Mouse (Mus musculus): ENCODE results near the gene Sik3.

Gene Sik3

DNA sequence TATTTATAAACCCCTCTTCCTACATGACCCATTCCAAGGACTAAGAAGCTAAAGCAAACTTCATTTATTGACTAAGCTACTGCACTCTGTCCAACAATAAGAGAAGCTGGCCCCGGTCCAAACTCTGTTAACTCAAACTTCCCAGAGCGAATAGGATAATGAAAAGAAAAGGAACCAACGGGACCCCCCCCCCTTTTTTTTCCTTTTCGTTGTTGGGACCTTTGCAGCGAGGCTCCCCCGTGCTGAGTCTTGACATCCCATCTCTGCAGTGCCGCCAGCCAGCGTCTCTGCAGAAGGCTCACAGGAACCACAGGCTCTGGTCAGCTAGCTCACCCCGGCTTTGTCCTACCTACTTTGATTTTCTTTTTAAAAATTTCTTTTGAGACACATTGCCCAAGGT, 3.2 kb downstream of the Sik3 start:
- no peak for DNase-seq (ENCODE audit: low spot score in 2 of 2)

DNA sequence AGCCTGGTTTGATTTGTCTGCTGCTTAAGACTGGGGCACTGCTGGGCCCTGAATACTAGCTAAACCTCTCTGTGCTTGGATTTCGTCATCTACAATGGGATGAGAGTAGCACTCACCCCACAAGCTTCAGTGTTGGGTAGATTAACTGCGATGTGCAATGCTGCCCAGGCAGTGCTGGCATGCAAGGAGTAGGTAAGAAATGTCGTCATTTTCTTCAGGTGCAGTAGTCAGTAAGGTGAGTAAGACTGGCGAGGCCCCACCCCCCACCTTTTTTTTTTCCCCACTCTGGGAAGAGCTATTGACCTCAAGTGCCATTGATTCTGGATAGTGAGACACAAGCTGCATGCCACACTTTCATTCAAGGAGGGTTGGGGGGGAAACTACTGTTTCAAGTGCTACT, 3.8 kb downstream of the Sik3 start:
- no peak for DNase-seq (ENCODE audit: low spot score in 2 of 2)

DNA sequence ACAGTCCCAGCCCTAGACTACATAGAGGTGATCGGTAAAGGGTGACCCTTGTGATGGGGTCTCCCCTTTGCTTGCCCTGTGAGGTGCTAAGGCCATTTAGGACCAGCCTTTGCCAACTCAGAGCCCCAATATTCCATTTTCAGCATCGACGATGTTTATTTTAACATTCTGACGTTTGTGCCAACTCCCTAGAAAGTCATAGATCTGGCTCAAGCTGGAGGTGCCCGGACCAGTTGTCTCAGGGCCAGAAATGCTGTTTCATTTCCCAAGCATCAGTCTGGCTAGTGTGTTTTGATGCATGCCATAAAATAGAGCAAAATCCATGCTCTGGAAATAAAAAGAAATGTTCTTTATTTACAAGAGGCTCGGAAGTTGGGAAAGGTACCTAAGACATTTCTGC, 5.7 kb downstream of the Sik3 start:
- no peak for DNase-seq (ENCODE audit: low spot score in 2 of 2)

DNA sequence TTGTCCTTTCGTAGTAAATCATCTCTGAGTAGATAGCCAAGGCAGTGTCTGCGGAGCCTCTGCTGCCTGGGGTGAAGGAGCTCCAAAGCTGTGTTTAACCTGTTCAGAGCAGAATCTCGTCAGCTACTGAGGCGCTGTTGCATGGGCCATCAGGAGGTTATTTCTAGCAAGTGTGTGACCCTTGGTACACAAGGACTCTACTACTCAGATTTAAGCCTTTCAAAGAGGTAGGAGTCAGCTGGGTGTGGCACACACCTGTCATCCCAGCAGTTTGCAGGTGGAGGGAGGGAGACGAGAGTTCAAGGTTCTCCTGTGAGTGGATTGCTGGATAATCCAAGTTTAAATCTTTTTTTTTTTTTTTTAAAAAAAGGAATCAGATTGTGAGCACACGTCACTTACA, 7.4 kb downstream of the Sik3 start:
- no peak for DNase-seq (ENCODE audit: low spot score in 2 of 2)

DNA sequence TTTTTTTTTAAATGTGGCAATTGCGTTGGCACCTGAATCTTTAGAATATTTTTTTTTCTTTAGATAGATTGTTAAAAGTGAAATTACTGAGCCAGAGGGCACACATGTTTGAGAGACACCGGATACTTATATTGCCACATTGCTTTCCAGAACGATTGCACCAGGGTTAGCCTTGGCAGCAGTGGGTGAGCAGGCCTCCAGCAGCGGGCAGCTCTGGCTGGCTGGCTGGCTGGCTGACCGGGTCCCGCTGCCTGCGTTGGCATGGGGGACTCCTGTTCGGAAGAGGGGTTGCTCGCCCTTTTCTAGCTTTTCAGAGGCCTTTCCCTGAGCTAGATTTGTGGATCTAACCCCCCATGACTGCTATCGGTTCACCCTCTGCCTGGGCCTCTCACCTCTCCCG, 11.0 kb downstream of the Sik3 start:
- DNase-seq (ENCODE audit: low spot score in 2 of 2): no peak

DNA sequence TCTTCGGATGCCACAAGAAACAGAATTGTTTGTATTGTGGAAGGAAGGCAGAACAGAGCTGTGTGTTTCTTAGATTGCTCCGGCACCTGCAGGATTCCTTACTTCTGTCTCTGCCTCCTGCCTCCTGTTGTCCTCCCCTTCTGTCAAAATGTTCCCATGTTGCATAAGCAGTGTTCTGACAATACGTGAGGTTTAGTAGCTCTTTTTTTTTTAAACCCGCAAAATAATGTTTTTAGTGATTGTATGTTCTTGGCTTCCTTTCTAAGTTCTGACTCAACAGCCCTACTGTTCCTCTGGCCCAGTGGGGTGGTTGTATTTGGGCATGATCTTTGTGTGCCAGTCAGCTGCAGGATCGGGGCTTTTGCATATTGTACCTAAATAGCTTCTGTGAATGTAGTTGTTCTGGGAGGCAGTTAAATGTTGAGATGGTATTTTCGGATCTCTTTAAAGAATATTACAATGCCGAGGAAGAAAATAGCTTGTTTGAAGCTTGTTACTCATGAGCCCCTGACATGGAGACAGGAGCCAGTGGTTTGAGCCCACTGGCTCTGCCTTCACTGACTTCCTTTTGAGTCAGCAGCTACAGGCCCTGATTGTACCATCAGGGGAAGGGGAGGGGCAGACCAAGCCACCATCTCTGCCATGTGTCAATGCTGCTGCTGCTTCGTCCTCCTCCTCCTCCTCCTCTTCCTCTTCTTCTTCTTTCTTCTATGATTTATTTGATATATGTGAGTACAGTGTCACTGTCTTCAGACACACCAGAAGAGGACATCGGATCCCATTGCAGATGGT, 13.6 kb downstream of the Sik3 start:
- DNase-seq (ENCODE audit: low spot score in 2 of 2): no peak

DNA sequence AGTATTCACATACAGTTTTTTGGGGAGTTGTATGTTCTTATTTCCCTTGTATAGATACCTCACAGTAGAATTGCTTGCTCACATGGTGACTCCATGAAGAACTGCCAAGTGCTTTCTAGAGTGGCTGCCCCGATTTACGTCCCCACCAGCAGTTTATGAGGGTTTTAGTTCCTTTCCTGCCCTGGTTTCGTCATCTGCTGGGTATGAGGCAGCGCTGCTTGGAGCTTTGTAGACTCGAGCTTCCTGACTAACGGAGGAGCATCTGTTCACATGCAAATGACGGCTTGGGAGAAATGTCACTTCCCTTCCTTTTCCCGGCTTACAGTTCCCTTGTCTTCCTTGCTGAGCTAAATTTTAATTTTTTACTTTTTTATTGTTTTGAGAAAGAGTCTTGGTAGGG, 15.4 kb downstream of the Sik3 start:
- no peak for DNase-seq (ENCODE audit: low spot score in 2 of 2)

DNA sequence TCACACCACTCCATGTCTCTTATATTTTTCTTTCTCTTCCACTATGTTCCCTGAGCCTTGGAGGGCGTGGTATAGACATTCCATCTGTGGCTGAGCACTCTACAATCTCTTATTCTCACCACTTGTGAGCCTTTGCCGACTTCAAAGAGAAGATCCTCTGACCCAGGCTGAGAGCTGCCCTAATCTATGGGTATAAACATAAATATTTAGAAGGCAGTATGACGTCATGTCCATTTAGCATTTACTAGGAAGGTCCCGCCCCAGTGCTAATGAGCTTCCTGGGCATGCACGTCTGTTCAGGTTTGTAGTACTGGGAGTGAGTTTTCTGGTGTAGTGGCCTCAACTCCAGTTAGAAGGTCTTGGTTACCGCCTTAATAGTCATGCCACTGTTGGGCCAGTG, 16.9 kb downstream of the Sik3 start:
- DNase-seq (ENCODE audit: low spot score in 2 of 2): no peak

DNA sequence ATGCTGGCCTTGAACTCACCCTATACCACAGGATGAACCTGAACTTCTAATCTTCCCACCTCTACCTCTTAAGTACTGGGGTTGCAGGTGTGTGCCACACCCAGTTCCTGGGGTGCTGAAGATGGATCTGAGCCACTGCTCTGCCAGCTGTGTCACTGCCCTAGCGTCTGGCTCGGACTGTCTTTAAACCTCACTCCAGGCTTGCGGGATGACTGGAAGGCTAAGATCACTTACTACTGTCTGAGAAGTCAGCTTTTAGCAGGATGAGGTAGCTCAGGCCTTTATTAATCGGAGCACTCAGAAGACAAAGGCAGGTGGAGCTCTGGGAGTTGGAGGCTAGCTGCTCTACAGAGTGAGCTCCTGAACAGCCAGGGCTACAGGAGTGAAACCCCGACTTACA, 17.6 kb downstream of the Sik3 start:
- no peak for DNase-seq (ENCODE audit: low spot score in 2 of 2)

DNA sequence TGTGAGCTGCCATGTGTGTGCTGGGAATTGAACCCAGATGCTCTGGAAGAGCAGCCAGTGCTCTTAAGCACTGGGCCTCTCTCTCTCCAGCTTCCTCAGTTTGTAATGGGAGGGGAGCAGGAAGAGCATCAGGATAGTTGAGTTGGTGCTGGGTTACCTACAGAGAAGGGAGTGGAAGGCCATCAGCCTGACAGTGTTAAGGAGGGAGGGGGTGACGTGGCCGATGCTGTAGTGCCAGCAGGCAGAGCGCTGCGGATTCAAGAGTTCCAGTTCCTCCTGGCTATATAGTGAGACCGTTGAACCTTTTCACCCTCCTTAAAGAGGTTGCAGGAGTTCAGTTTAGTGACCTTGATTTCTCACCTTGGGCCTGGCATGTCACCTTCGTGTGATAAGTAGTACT, 18.3 kb downstream of the Sik3 start:
- no peak for DNase-seq (ENCODE audit: low spot score in 2 of 2)

DNA sequence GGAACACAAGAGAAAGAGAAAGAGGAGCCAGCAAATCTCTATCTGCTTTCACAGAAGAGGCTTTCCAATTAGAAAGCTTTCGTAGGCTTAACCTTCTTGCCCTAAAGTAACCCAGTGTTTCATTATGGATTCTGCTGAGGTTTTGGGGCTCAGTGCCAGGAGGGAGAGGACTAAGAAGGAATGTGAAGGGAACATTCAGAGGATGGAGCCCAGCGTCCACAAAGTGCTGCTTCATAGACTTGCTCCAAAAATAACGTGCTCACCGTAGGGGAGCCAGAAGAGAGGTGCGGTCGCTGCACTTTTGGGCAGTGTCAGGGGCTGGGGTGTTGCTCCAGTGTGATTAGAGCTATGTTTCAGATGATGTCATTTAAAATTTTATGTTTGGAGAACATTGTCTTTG, 19.6 kb downstream of the Sik3 start:
- DNase-seq (ENCODE audit: low spot score in 2 of 2): no peak

DNA sequence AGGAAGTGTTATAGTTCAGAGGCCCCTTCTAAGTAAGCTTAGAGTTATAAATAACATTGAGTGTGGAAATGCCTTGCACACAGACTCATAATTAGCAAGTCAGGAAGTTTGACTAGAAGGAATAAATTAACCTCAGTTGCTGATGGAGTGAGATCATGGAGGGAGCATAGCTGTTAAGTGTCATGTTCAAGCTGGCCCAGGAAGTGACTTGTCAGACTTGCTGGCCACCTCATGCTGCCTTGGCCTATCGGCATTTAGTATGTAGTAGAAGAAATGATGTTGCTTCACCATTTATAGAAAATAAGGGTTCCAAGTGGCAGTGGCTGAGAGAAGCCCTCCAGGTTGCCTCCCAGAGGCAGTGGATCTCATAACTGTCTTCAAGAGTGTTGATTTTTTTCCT, 20.4 kb downstream of the Sik3 start:
- DNase-seq (ENCODE audit: low spot score in 2 of 2): no peak

DNA sequence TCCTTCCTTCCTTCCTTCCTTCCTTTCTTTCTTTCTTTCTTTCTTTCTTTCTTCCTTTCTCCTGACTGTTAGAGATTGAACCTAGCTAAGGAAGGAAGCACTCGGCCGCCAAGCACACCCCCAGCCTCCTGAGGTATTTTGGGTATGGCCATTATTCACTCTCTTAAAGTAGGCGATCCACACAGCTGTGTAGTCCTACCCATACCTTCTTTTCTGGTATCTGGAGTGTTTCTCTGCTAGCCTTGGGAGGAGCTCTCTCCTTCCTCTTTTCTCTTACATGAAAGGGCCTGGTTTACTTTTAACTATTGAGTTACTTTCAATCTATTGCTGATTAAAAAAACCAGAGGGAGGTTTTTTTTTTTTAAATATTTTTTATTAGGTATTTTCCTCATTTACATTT, 21.2 kb downstream of the Sik3 start:
- no peak for DNase-seq (ENCODE audit: low spot score in 2 of 2)

DNA sequence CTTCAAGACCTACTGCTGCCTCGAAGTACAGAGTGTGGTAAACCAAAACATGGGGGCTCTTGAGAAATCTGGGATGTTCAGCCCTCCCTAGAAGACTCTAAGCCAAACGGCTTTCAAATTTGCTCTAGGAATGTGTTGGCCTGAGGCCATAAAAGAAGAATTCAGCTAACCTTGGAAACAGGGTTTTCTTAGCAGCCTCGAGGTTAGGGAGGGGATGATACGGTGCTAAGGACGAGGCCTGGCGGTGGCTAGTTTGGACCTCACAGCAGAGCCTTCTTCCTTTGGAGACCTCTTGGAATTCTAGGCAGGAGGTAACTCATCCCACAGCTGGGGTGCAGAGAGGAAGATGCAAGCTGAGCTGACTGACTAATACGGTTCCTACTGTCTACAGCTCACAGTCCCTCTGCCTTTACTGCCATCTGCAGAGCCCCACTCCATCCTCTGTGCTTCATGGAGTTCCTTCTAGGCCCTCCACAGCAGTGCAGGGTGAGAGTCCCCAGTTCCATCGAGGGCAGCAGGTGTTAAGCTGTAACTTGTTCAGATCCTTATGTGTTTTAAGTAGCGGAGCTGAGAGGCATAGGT, 22.8 kb downstream of the Sik3 start:
- no peak for DNase-seq (ENCODE audit: low spot score in 2 of 2)

DNA sequence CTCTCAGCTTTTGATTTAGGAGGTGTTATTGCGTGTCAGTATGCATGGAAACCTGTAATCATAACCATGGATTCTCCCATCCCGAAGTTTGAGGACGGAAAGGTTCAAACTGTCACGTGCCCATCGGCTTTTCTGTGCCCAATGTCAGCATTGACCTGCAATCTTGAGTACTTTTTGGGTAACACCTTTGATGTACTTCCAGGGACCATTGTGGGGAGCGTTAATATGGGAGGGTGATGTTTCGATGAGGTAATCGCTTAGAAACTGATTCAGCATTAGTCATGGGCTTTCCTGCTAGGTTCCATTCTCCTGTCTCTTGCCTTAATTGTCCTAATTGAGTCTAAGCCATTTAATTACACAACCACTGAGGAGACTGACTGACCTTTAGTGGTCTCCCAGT, 24.3 kb downstream of the Sik3 start:
- DNase-seq (ENCODE audit: low spot score in 2 of 2): no peak

DNA sequence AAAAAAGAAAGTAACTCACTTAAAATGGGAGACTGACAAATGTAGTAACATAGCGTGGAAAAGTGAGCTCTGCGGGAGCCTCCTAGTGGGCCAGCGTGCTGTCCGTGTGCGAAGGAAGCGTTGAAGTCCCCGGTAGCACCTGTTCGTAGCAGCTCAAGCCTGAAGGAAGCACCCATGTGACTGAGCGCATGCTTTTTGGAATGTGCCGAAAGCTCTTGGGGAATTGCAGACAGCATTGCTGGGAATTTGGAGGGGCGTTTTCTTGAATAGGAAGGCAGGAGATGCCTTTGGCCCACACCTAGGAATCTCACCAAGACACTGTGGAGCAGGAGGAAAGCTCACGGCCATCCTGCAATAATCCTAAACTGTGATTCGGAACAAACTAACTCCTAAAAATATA, 26.2 kb downstream of the Sik3 start:
- DNase-seq (ENCODE audit: low spot score in 2 of 2): no peak

DNA sequence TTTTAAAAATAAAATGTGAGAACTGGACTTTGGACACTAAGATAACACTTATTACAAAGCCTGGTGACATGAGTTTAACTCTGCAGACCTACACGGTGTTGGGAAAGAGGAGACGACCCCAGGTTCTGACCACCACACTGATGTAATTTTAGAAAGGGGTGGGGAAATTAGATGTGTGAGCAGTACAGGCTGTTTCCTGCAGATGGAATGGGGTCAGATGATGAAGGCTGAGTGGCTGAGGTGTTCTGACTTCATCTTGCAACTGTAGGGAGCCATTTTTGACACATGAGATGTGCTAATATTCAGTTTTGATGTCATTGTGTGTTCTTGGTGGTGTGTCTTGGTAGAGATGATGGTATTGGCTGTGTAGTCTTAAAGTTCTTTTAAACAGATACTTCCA, 28.6 kb downstream of the Sik3 start:
- DNase-seq (ENCODE audit: low spot score in 2 of 2): no peak

DNA sequence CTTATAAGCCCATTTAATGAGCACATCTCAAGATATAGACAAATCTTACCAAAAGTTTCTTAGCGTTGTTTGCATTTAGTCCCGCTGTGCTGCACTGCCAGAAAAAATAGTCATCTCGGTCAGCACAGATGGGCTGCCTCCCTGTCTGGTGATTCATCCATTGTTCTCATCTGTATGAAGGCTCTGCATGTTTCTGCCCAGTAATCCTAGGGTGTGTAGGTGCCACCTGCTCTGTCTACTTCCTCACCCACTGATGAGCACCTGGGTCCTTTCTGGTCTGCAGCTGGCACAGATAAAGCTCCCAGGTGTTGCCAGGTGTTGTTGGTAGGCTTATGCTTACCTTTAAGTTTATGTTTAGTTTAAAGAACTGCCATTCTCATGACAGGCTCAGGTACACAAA, 29.8 kb downstream of the Sik3 start:
- no peak for DNase-seq (ENCODE audit: low spot score in 2 of 2)

DNA sequence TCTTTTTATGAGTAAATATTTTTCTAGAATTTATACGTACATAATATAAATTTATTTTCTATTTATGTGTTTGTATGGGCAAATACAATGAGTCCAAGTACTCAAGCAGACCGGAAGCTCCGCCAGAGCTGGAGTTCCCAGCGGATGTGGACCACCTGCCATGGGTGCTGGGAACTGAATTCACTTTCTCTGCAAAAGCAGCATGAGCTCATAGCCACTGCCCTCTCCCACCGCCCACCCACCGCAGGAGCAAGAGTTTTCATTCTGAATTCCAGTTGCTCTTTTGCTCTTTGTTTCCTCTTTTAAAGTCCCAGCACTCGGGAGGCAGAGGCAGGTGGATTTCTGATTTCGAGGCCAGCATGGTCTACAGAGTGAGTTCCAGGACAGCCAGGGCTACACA, 31.0 kb downstream of the Sik3 start:
- no peak for DNase-seq (ENCODE audit: low spot score in 2 of 2)

DNA sequence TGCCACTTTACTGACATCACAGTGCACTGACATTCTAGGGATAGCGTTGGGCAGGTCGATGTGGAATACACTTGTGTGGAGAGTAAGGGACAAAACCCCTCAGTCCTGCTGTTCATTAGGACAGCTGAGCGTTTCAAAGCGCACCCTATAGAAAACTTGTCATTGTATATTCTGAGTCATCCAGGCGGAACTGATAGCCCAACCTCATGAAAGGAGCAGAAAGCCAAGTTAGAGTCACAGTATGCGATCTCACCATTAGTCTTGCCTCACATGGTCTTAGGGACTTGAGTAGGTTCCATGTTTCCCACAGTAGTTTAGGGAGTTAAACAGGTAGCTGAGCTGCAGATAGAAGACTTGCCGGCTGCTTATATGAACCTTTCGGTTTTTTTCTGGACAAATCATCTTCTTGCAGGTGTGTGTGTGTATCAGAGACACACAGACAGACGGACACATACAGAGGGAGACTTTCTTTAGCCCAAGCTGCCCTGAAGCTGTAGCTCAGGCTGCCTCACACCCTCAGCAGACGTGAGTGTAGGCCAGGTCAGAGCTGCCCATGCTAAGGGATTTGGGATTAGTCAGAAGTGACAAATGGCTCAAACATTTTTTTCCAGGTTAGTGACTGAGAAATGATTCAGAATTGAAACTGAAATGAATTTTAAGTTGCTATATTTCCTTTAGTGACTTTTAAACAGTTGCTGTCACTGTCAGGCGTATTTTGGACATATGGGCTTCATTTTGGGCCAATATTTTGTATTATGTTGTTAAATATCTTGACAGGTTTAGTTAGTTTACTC, 34.3 kb downstream of the Sik3 start:
- DNase-seq (ENCODE audit: low spot score in 2 of 2): no peak

DNA sequence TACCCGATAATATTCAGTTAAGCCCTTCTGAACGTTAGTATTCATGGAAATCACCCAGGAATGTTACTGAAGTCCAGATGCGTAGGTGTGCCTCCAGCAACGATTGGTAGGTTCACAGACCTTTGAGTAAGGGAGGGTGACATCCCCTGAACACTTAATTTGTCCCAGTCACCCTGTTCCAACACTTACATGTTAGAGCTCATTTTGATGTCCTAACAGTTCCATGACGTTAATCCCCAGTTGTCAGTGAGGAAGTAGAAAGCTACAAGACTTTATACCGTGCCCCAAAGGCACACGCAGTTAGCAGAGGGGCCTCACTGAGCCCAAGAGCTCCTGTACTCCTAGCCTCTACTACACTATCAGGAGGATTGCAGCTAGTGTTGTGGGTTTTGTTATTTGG, 36.9 kb downstream of the Sik3 start:
- DNase-seq (ENCODE audit: low spot score in 2 of 2): no peak

DNA sequence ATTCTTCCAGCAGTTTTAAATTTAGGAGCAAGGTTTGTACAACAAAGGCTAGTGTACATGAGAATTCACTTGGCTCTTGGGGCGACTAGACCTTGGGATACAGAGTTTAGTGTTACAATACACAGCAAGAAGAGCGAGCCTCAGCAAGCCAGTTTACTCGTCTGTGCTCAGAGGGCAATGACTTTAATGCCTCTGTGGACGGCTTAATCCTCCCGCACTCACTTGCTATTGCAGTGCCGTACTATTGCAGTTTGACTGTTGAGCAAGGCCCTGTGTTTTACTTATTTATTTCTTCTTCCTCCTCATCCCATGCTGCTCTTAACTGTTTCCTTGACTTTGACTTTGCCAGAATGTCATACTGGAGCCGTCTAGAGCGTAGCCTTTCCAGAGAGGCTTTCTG, 37.6 kb downstream of the Sik3 start:
- DNase-seq (ENCODE audit: low spot score in 2 of 2): no peak

DNA sequence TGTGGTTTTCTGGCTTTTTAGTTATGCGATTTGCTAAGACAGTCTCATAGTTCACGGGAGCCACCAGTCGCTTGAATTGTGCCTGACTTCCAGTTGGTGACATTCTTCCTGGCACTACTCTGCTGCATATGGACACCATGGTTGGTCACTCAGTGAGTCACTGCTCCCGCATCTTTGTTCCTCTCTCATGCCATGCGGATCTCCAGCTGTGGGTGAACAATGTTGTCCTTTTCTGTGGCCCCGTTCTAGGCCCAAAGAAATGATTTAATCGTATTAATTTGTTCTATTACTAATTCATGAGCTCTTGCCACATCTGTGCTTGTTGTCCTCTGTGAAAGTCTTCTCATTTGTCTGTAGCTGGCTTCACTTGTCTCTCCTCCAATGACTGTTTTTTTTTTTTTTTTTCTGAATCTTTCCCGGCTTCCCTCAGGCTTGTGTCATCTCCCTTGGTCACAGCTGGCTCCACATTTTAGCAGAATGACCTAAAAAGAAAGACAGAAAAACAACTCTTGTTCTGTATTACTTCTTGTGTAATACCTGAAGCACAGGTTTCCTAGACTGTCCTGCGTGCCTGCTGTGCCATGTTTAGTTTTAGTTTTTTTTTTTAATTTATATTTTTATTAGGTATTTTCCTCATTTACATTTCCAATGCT, 40.5 kb downstream of the Sik3 start:
- DNase-seq (ENCODE audit: low spot score in 2 of 2): no peak

All from urinary bladder, adult 18-20 months (tissue).